In the genomic region with DNA sequence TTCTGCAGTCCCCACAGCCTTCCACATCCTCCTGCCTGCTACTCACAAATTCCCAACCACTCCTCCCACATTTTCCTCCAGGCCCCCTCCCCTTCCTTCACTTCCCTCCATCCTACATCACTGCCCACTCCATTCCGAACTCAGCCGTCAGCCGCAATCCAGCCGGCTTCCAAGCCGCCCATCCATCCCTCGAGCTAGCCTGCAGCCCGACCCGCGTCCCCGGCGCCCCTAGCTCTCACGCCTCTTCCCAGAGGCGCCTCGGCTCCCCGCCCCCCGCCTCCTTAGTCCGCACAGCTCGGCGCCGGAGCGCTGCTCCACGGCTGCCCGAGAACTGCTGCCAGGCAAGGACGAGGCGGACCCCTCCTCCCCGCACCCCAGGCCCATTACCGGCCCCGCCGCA, we compare ENCODE assay signal across 7 mouse cellular contexts. TPM values are rescaled to one million over a fixed set of nuclear protein-coding genes. Genes with fewer than 3 reads are reported as not detected.
A peak's percentile ranks its signal among the peaks of the same experiment; 100 is the strongest.
DNase-seq lines count a peak whose midpoint lies in the region; ATAC-seq and TF ChIP-seq lines count a peak whose summit lies in the region.

No protein-coding gene starts in this region.

- TF ChIP-seq POLR2A in bone marrow macrophage, adult 2 months (IDR thresholded peaks at IDR 0.05; ENCODE audit: borderline replicate concordance, low read depth, low read length): no peak

- peak overlapping the region; percentile 88 for H3K27ac ChIP-seq in lung, embryonic 14.5 days (ENCODE audit: low read depth)
- no peak overlapping the region for H3K27ac ChIP-seq in bone marrow macrophage, adult 2 months (ENCODE audit: insufficient read depth, low read depth, low read length)
- peak overlapping the region; percentile 98 for H3K27ac ChIP-seq in forebrain, embryonic 13.5 days
- peak overlapping the region; percentile 99 for H3K27ac ChIP-seq in midbrain, embryonic 14.5 days (replicated peaks; ENCODE audit: low read depth, low read length)

- no peaks in the 10 kb centered on the region for H3K9me3 ChIP-seq in lung, embryonic 14.5 days (ENCODE audit: low read depth, low read length)
- no peaks in the 10 kb centered on the region for H3K9me3 ChIP-seq in forebrain, embryonic 13.5 days (replicated peaks)
- no peaks in the 10 kb centered on the region for H3K9me3 ChIP-seq in midbrain, embryonic 14.5 days (ENCODE audit: control insufficient read depth, low read length)

- 1% methylated on average over 29 of the region's 29 CpGs for WGBS in lung, embryonic 14.5 days
- under 1% methylated on average over 28 of the region's 29 CpGs for WGBS in forebrain, embryonic 13.5 days
- WGBS in midbrain, embryonic 14.5 days: under 1% methylated on average over 29 of the region's 29 CpGs

- DNase-seq in lung, embryonic 14.5 days: peak; percentile 72
- DNase-seq in lung, postnatal 25 days (ENCODE audit: low spot score): no peak
- DNase-seq in left cerebral cortex, postnatal 36 days (ENCODE audit: low spot score in 2 of 2): peak; percentile 56 to 61
- DNase-seq in midbrain, embryonic 14.5 days: peak; percentile 81
- DNase-seq in c-Kit-positive CD71-positive TER-119-positive erythroid progenitor cells, embryonic 14.5 days (ENCODE audit: low spot score): no peak

- peaks cover 28% of the 10 kb centered on the region for H3K4me1 ChIP-seq in lung, embryonic 14.5 days (ENCODE audit: insufficient read depth)
- H3K4me1 ChIP-seq in bone marrow macrophage, adult 2 months (ENCODE audit: control insufficient read depth, insufficient read depth, low read length): peaks cover 4% of the 10 kb centered on the region
- H3K4me1 ChIP-seq in forebrain, embryonic 13.5 days: peaks cover 48% of the 10 kb centered on the region
- H3K4me1 ChIP-seq in midbrain, embryonic 14.5 days (ENCODE audit: control insufficient read depth, insufficient read depth, low read length): peaks cover 39% of the 10 kb centered on the region

- H3K4me3 ChIP-seq in lung, embryonic 14.5 days (ENCODE audit: low read depth, low read length): peak overlapping the region; percentile 79
- H3K4me3 ChIP-seq in bone marrow macrophage, adult 2 months (ENCODE audit: insufficient read depth, low read length): peak overlapping the region; percentile 95
- peak overlapping the region; percentile 79 for H3K4me3 ChIP-seq in forebrain, embryonic 13.5 days
- H3K4me3 ChIP-seq in midbrain, embryonic 14.5 days (replicated peaks; ENCODE audit: low read depth, low read length): peak overlapping the region; percentile 85

- H3K4me2 ChIP-seq in lung, embryonic 14.5 days: peak overlapping the region; percentile 91
- peak overlapping the region; percentile 81 for H3K4me2 ChIP-seq in forebrain, embryonic 13.5 days
- peak overlapping the region; percentile 71 for H3K4me2 ChIP-seq in midbrain, embryonic 14.5 days (ENCODE audit: low read length)

- ATAC-seq in lung, embryonic 14.5 days (ENCODE audit: insufficient read depth): peak; percentile 79
- peak; percentile 89 for ATAC-seq in forebrain, embryonic 13.5 days
- peak; percentile 89 for ATAC-seq in midbrain, embryonic 14.5 days (ENCODE audit: low FRiP score, low TSS enrichment)

- intact Hi-C loops in left cerebral cortex, postnatal 36 days (cut with DNase I): no loop called here

- peaks cover under 1% of the 10 kb centered on the region; the same call in 1 of the 2 replicates for H3K36me3 ChIP-seq in lung, embryonic 14.5 days (ENCODE audit: insufficient read depth)
- peaks cover under 1% of the 10 kb centered on the region; the same call in 1 of the 2 replicates for H3K36me3 ChIP-seq in forebrain, embryonic 13.5 days (ENCODE audit: poor library complexity, severe bottlenecking)
- no peaks in the 10 kb centered on the region for H3K36me3 ChIP-seq in midbrain, embryonic 14.5 days (ENCODE audit: control insufficient read depth, insufficient read depth, low read length)

- no peak for TF ChIP-seq CTCF in lung, embryonic 14.5 days (IDR thresholded peaks at IDR 0.05; ENCODE audit: low read depth)
- no peak for TF ChIP-seq CTCF in bone marrow macrophage, adult 2 months (IDR thresholded peaks at IDR 0.05; ENCODE audit: low read depth, low read length)

- no peaks in the 10 kb centered on the region for H3K27me3 ChIP-seq in lung, embryonic 14.5 days (ENCODE audit: insufficient read depth, low read length)
- no peaks in the 10 kb centered on the region for H3K27me3 ChIP-seq in forebrain, embryonic 13.5 days
- H3K27me3 ChIP-seq in midbrain, embryonic 14.5 days (ENCODE audit: control insufficient read depth, insufficient read depth, low read length): no peaks in the 10 kb centered on the region

- H3K9ac ChIP-seq in lung, embryonic 14.5 days: peak overlapping the region; percentile 91
- H3K9ac ChIP-seq in forebrain, embryonic 13.5 days: peak overlapping the region; percentile 97
- peak overlapping the region; percentile 98 for H3K9ac ChIP-seq in midbrain, embryonic 14.5 days (replicated peaks; ENCODE audit: low read length)

RNA-seq across cellular contexts. Expression of a gene that starts 0.6 kb away (rescaled TPM):
- polyA plus RNA-seq in lung, embryonic 14.5 days (2014; fragmentation: Nextera tagmentation; extraction: Ambion mirVana): 15.7 and 18.0 TPM in 2 replicates
- 2.2 and 2.8 TPM in 2 replicates for polyA plus RNA-seq in bone marrow macrophage, adult 2 months (2012; ENCODE audit: insufficient read depth, insufficient read length, missing spikeins)
- 34.7 and 39.2 TPM in 2 replicates for polyA plus RNA-seq in forebrain, embryonic 13.5 days (2015; fragmentation: Nextera tagmentation; extraction: Ambion mirVana)
- total RNA-seq in left cerebral cortex, postnatal 36 days (2021): 10 to 100 TPM; 33.8 to 38.0 TPM
- polyA plus RNA-seq in midbrain, embryonic 14.5 days (2014; fragmentation: Nextera tagmentation; extraction: Ambion mirVana): 51.9 and 53.5 TPM in 2 replicates

RNA-seq across cellular contexts. Expression of a gene that starts 25.8 kb away (rescaled TPM):
- polyA plus RNA-seq in lung, embryonic 14.5 days (2014; fragmentation: Nextera tagmentation; extraction: Ambion mirVana): 20.6 and 22.9 TPM in 2 replicates
- 41.7 and 45.7 TPM in 2 replicates for polyA plus RNA-seq in bone marrow macrophage, adult 2 months (2012; ENCODE audit: insufficient read depth, insufficient read length, missing spikeins)
- 44.7 and 50.3 TPM in 2 replicates for polyA plus RNA-seq in forebrain, embryonic 13.5 days (2015; fragmentation: Nextera tagmentation; extraction: Ambion mirVana)
- total RNA-seq in left cerebral cortex, postnatal 36 days (2021): 10 to 100 TPM; 60.7 to 60.8 TPM
- 44.8 and 51.9 TPM in 2 replicates for polyA plus RNA-seq in midbrain, embryonic 14.5 days (2014; fragmentation: Nextera tagmentation; extraction: Ambion mirVana)

RNA-seq across cellular contexts. Expression of a gene that starts 57.2 kb away (rescaled TPM):
- polyA plus RNA-seq in lung, embryonic 14.5 days (2014; fragmentation: Nextera tagmentation; extraction: Ambion mirVana): 23.0 and 25.5 TPM in 2 replicates
- polyA plus RNA-seq in bone marrow macrophage, adult 2 months (2012; ENCODE audit: insufficient read depth, insufficient read length, missing spikeins): 9.4 and 10.2 TPM in 2 replicates
- polyA plus RNA-seq in forebrain, embryonic 13.5 days (2015; fragmentation: Nextera tagmentation; extraction: Ambion mirVana): 35.2 and 38.3 TPM in 2 replicates
- 10 to 100 TPM; 26.2 to 33.1 TPM for total RNA-seq in left cerebral cortex, postnatal 36 days (2021)
- 30.1 and 35.8 TPM in 2 replicates for polyA plus RNA-seq in midbrain, embryonic 14.5 days (2014; fragmentation: Nextera tagmentation; extraction: Ambion mirVana)

Comparison
In these comparisons a context has a peak if more than half of its experiments do, and no peak if none do; other contexts are left out.
1. DNase-seq: peak in lung, embryonic 14.5 days (single experiment), left cerebral cortex, postnatal 36 days (2 of 2) and midbrain, embryonic 14.5 days (single experiment); none in lung, postnatal 25 days (single experiment) and c-Kit-positive CD71-positive TER-119-positive erythroid progenitor cells, embryonic 14.5 days (single experiment).
2. Peak in every context shown above with its lines, with median percentiles within 50 percentile points of each other: ATAC-seq, H3K4me2 ChIP-seq, H3K4me3 ChIP-seq and H3K9ac ChIP-seq.